Mouse (Mus musculus) CD4-positive naive resting alpha-beta T cell, adult 57 days (primary cell): Measurements from ENCODE around the gene Pigc. TPM values are rescaled to one million over a fixed set of nuclear protein-coding genes. Genes with fewer than 3 reads are reported as not detected.

Experiments
- total RNA-seq: library from RNA; stranded (reverse); gene quantifications from one replicate; pipeline ENCODE4 v1.2.4, GENCODE M21; 2023

The Pigc gene
- 19.2 TPM for total RNA-seq

GRCm38 (mm10) chr1:161968589-161969407 lies at the start of gene Pigc:
Gene Pigc, plus strand, starts transcription at chr1:161969186.

DNA sequence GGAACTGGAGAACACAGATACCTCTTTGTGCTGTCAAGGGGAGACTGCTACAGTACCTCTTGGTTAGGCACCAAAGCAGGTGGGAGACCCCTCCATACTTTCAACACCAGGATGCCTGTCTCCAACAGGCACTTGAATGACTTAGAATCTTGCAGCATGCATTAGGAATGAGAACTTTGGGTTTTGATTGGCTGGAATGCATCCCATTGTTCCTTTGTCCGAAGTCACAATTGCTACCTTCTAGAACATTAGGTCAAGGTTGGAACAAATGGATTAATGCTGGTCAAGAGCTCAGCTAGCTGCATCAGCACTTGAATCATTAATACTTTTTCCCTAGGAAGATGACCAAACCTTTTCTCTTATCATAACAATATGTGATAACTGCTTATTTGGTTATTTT lies 10.6 kb downstream of the Pigc start, which contains the start of gene 4930558K02Rik:
TSS of gene 4930558K02Rik (minus strand) at position 101 of the 400 bp plus-strand sequence.

Other genes with a start within 250 kb of the Pigc start
- 35.9 TPM for gene Fasl, start 180.7 kb upstream of the Pigc start, total RNA-seq
- 158 TPM for gene Suco, start 92.5 kb upstream of the Pigc start, total RNA-seq
- not detected for gene 4930558K02Rik, start 10.4 kb downstream of the Pigc start, total RNA-seq